Mouse (Mus musculus) ES-E14 (cell line): ENCODE measurements around the gene Rprd1b. TPM values are rescaled to one million over a fixed set of nuclear protein-coding genes. Genes with fewer than 3 reads are reported as not detected.
A peak's percentile ranks its signal among the peaks of the same experiment; 100 is the strongest.

ENCODE experiments used
- DNase-seq: peaks from one replicate; pipeline ENCODE4 v3.0.0-alpha.2; 2013; ENCODE audit warnings: low read depth, low spot score
- H3K27ac ChIP-seq: 2 replicates; pipeline ENCODE4 v1.5.1; 2012; ENCODE audit warnings: low read depth, mild to moderate bottlenecking, low read length, moderate library complexity, mixed read lengths; ENCODE audit not compliant: poor library complexity, insufficient read depth, severe bottlenecking
- H3K36me3 ChIP-seq: 2 replicates; pipeline ENCODE4 v1.6.1; 2012; ENCODE audit warnings: mild to moderate bottlenecking, low read length, moderate library complexity, mixed read lengths; ENCODE audit not compliant: control insufficient read depth, poor library complexity, insufficient read depth, severe bottlenecking
- H3K4me1 ChIP-seq, 2 experiments: fragments of 150-350 bp in 1 of 2; sonication (generic) in 1 of 2; 2 replicates each; pipeline ENCODE4 v1.6.1; 2012; ENCODE audit warnings: low read length in 2 of 2, mild to moderate bottlenecking in 1 of 2, mixed read lengths in 1 of 2; ENCODE audit not compliant: control insufficient read depth in 2 of 2, insufficient read depth in 2 of 2, poor library complexity in 1 of 2
- H3K4me3 ChIP-seq, 2 experiments: fragments of 150-350 bp in 1 of 2; sonication (generic) in 1 of 2; 2 replicates each; pipeline ENCODE4 v1.5.1; 2012; ENCODE audit warnings: low read length in 2 of 2, low read depth in 1 of 2, mild to moderate bottlenecking in 1 of 2, mixed read lengths in 1 of 2; ENCODE audit not compliant: insufficient read depth in 1 of 2, poor library complexity in 1 of 2, severe bottlenecking in 1 of 2
- H3K9ac ChIP-seq: 2 replicates; pipeline ENCODE4 v1.6.1; 2012; ENCODE audit warnings: low read depth, mild to moderate bottlenecking, low read length, mixed read lengths; ENCODE audit not compliant: poor library complexity, insufficient read depth, severe bottlenecking
- H3K9me3 ChIP-seq: fragments of 150-350 bp; sonication (generic); 2 replicates; pipeline ENCODE4 v1.6.1; 2012; ENCODE audit warnings: low read depth, mild to moderate bottlenecking, low read length; ENCODE audit not compliant: control insufficient read depth, insufficient read depth
- CHD2 ChIP-seq: IDR thresholded peaks from 2 replicates; pipeline ENCODE4 v1.6.1; 2014; ENCODE audit warnings: mild to moderate bottlenecking, low read depth, low read length, inconsistent platforms
- HCFC1 ChIP-seq: IDR thresholded peaks from 2 replicates; pipeline ENCODE4 v1.6.1; 2012; ENCODE audit warnings: low read length, inconsistent platforms, borderline replicate concordance; ENCODE audit not compliant: insufficient read depth
- MAFK ChIP-seq: IDR thresholded peaks from 2 replicates; pipeline ENCODE4 v1.6.1; 2014; ENCODE audit warnings: mild to moderate bottlenecking, low read depth, low read length, inconsistent platforms; ENCODE audit not compliant: insufficient read depth
- ZC3H11A ChIP-seq: IDR thresholded peaks from 2 replicates; pipeline ENCODE4 v1.6.1; 2012; ENCODE audit warnings: low read depth, mild to moderate bottlenecking, inconsistent platforms, low read length, borderline replicate concordance
- ZNF384 ChIP-seq: IDR thresholded peaks from 2 replicates; pipeline ENCODE4 v1.6.1; 2012; ENCODE audit warnings: low read depth, low read length, inconsistent platforms
- in situ Hi-C, 2 experiments: fragments of 600-800 bp; cut with MboI; formaldehyde crosslinking; loops; one replicate each; pipeline ENCODE4 v1.15.1; 2025; ENCODE audit warnings: low sequenced_read_pairs in 2 of 2, inconsistent platforms in 1 of 2; ENCODE audit not compliant: unreplicated experiment in 2 of 2
- total RNA-seq: library from RNA; depleted of rRNA; stranded (reverse); fragments of 300-350 nt; gene quantifications from 2 replicates; pipeline ENCODE4 v1.2.3, GENCODE M21; 2012

The Rprd1b gene
- total RNA-seq, 1 experiment, result 13.1 TPM

- H3K27ac ChIP-seq, result no peak overlapping the region
- no peak for TF ChIP-seq ZC3H11A
- TF ChIP-seq ZNF384, result peak; percentile 87
- no peak for TF ChIP-seq CHD2
- TF ChIP-seq MAFK, result no peak
- no peak for TF ChIP-seq HCFC1
- H3K36me3 ChIP-seq, result peaks cover 24% of the 10 kb centered on the region
- no peak overlapping the region for H3K9ac ChIP-seq
- no peak for DNase-seq
- in situ Hi-C loops, result no loop called here
- peaks cover 0 to 3% of the 10 kb centered on the region in 2 experiments; a peak in 1 of 4 replicates for H3K4me1 ChIP-seq
- no peak overlapping the region for H3K4me3 ChIP-seq
- no peaks in the 10 kb centered on the region for H3K9me3 ChIP-seq
These were observed 40.2 kb downstream of the Rprd1b start for GRCm38 (mm10) chr2:158068444-158068971.

- DNase-seq, result no peak
These were observed 42.8 kb downstream of the Rprd1b start for GRCm38 (mm10) chr2:158070885-158071632.

DNA sequence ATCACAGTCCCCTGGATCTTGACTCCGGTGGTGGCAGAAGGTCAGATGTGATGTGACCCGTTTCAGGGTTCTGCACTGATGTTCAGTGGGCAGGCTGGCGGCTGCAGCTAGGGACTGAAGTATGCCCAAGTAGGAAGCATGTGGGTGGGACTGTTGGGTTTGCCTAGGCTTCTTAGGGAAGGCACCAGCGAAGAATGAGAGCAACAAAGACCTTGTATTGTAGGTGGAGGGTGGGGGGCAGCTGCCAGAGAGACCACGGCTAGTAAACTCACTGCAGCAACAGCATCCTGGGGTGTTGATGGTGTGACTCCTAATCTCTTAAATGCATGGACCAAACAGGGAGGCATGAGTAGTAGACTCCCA is 43.3 kb downstream of the Rprd1b start:
- DNase-seq, result no peak
- peaks cover 30% of the 10 kb centered on the region for H3K36me3 ChIP-seq
- no peaks in the 10 kb centered on the region for H3K4me1 ChIP-seq
- no peak overlapping the region for H3K4me3 ChIP-seq
- no peaks in the 10 kb centered on the region for H3K9me3 ChIP-seq
- H3K27ac ChIP-seq, result no peak overlapping the region
- in situ Hi-C loops, result no loop called here
- TF ChIP-seq ZNF384, result no peak
- H3K9ac ChIP-seq, result no peak overlapping the region

More at GRCm38 (mm10) chr2:158070885-158071632, 42.8 kb downstream of the Rprd1b start:
- Histone ChIP-seq H3K9me3 (no peaks in the 10 kb centered on the region), H3K4me3 (no peak overlapping the region), H3K9ac (no peak overlapping the region), H3K36me3 (peaks cover 27% of the 10 kb centered on the region), H3K27ac (no peak overlapping the region), H3K4me1 (no peaks in the 10 kb centered on the region)
- no peak for TF ChIP-seq CHD2
- no peak for TF ChIP-seq MAFK
- TF ChIP-seq ZC3H11A, result no peak
- no peak for TF ChIP-seq ZNF384
- no peak for TF ChIP-seq HCFC1
- in situ Hi-C loops, result no loop called here

- no peaks in the 10 kb centered on the region for H3K4me1 ChIP-seq
- no peaks in the 10 kb centered on the region for H3K9me3 ChIP-seq
- no peak overlapping the region for H3K9ac ChIP-seq
- in situ Hi-C loops, result no loop called here
- DNase-seq, result no peak
- no peak overlapping the region for H3K4me3 ChIP-seq
- H3K27ac ChIP-seq, result no peak overlapping the region
- TF ChIP-seq MAFK, result no peak
- TF ChIP-seq ZC3H11A, result no peak
- no peak for TF ChIP-seq HCFC1
- no peak for TF ChIP-seq CHD2
- peaks cover 29% of the 10 kb centered on the region for H3K36me3 ChIP-seq
These were observed 46.5 kb downstream of the Rprd1b start for GRCm38 (mm10) chr2:158074835-158075234.

GRCm38 (mm10) chr2:158076690-158077089 is 48.4 kb downstream of the Rprd1b start:
- in situ Hi-C loops, result no loop called here
- Histone ChIP-seq H3K9me3 (no peaks in the 10 kb centered on the region), H3K4me3 (no peak overlapping the region), H3K4me1 (no peaks in the 10 kb centered on the region), H3K9ac (no peak overlapping the region), H3K36me3 (peaks cover 15% of the 10 kb centered on the region), H3K27ac (no peak overlapping the region)
- no peak for DNase-seq
- no peak for TF ChIP-seq ZNF384
- TF ChIP-seq MAFK, result no peak
- no peak for TF ChIP-seq CHD2
- no peak for TF ChIP-seq HCFC1
- no peak for TF ChIP-seq ZC3H11A
